Mouse (Mus musculus) liver, embryonic 14.5 days (tissue): Measurements from ENCODE around the gene Pax5.

Experiments
- CTCF ChIP-seq: IDR thresholded peaks from 2 replicates; pipeline ENCODE4 v1.5.1; 2016; ENCODE audit warnings: antibody characterized with exemption, low read depth, control low read depth
- EP300 ChIP-seq: IDR thresholded peaks from 2 replicates; pipeline ENCODE4 v1.6.1; 2016; ENCODE audit warnings: antibody characterized with exemption, low read depth

DNA sequence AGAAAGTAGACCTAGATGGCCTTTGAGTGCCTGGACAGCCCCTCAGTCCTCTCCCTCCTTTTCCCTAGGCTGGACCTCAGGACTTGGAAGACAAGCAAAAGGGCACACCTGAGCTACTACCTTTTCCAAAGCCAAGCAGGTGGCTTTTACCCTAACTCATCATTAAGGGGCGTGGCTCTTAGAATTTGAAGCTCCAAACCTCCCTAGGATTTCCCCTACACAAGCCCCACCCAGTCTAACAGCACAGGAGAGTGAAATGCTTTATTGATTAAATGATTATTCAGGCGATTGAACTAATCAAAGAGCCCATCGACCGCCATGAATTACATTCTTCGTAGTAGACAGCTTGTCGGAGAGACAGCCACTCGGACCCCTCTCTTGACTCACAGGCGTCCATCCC, 2.0 kb downstream of the Pax5 start:
- TF ChIP-seq CTCF: no peak
- TF ChIP-seq EP300: no peak
